Mouse (Mus musculus) cortical plate, adult 2 months (tissue): ENCODE data around the gene Pitpnm1.
"Not testable (repeated sequence)": the region's sequence is repeated elsewhere in the genome, so short reads cannot be mapped to it uniquely, and the experiment has no call there.

Source experiments
- CTCF ChIP-seq: fragments of 200-500 bp; IDR thresholded peaks from 2 replicates; pipeline ENCODE4 v1.5.1; 2011; ENCODE audit warnings: mild to moderate bottlenecking, control low read depth, low read length; ENCODE audit not compliant: insufficient read depth; ENCODE audit errors: extremely low read depth
- POLR2A ChIP-seq: fragments of 200-500 bp; IDR thresholded peaks from 2 replicates; pipeline ENCODE4 v1.6.1; 2011; ENCODE audit warnings: mild to moderate bottlenecking, low read length, control low read depth; ENCODE audit not compliant: insufficient read depth; ENCODE audit errors: extremely low read depth

DNA sequence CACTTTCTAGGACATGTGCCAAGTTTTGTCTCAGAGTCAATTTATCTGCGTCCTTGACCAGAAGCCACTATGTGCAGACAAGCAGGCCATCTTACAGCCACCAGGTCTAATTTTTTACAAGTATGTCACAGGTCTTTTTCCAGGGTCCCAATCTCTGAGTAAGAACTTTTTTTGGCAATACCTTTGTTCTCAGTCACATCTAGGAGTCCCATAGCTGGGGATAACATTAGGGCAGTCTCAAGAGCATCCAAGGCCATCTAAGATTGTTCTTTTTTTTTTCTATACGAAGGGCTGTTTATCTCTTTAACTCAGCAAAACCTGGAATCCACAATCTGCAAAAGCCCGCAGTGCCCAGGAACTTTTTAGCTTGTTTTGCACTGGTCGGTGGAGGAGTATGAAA, 36.4 kb upstream of the Pitpnm1 start:
- not testable (repeated sequence) for TF ChIP-seq CTCF, POLR2A
